Mouse (Mus musculus) midbrain, embryonic 14.5 days (tissue): ENCODE measurements at regions not wholly inside any gene's neighbourhood (a gene's known extent, or its start where the extent isn't known, plus 50 kb on each side); places are given as distances from the start of the nearest gene placed in this dataset.
A peak's percentile ranks its signal among the peaks of the same experiment; 100 is the strongest.
"Not testable (repeated sequence)": the region's sequence is repeated elsewhere in the genome, so short reads cannot be mapped to it uniquely, and the experiment has no call there.

Source experiments
- ATAC-seq: fragments of 200-750 bp; cut with Nextera tagmentation; 2 replicates; pipeline ENCODE4 v1.8.0; 2017; ENCODE audit warnings: moderate number of reproducible peaks, moderate library complexity; ENCODE audit not compliant: low FRiP score, low TSS enrichment
- DNase-seq: peaks from one replicate; pipeline ENCODE4 v3.0.0-alpha.2; 2015
- H3K27ac ChIP-seq: fragments of 300-500 bp; sonication (generic); replicated peaks from 2 replicates; pipeline ENCODE4 v1.5.1; 2014; ENCODE audit warnings: mild to moderate bottlenecking, low read depth, low read length, moderate library complexity
- H3K27me3 ChIP-seq: fragments of 300-500 bp; sonication (generic); 2 replicates; pipeline ENCODE4 v1.6.1; 2014; ENCODE audit warnings: low read length, control low read depth, mixed read lengths; ENCODE audit not compliant: control insufficient read depth, insufficient read depth
- H3K36me3 ChIP-seq: fragments of 300-500 bp; sonication (generic); 2 replicates; pipeline ENCODE4 v1.6.1; 2014; ENCODE audit warnings: low read length, control low read depth; ENCODE audit not compliant: control insufficient read depth, insufficient read depth
- H3K4me1 ChIP-seq: fragments of 300-500 bp; sonication (generic); 2 replicates; pipeline ENCODE4 v1.6.1; 2014; ENCODE audit warnings: mild to moderate bottlenecking, antibody characterized with exemption, low read length, control low read depth; ENCODE audit not compliant: control insufficient read depth, insufficient read depth
- H3K4me2 ChIP-seq: fragments of 300-500 bp; sonication (generic); 2 replicates; pipeline ENCODE4 v1.6.1; 2014; ENCODE audit warnings: mild to moderate bottlenecking, low read length, moderate library complexity
- H3K4me3 ChIP-seq: fragments of 300-500 bp; sonication (generic); replicated peaks from 2 replicates; pipeline ENCODE4 v1.5.1; 2014; ENCODE audit warnings: low read depth, low read length
- H3K9ac ChIP-seq: fragments of 300-500 bp; sonication (generic); replicated peaks from 2 replicates; pipeline ENCODE4 v1.6.1; 2014; ENCODE audit warnings: mild to moderate bottlenecking, low read length, moderate library complexity
- H3K9me3 ChIP-seq: fragments of 300-500 bp; sonication (generic); 2 replicates; pipeline ENCODE4 v1.6.1; 2016; ENCODE audit warnings: low read length, control low read depth, mixed read lengths; ENCODE audit not compliant: control insufficient read depth
- WGBS: fragments of 180-500 bp; shearing (Covaris S2); extraction: QIAGEN DNeasy Blood & Tissue Kit; methylation state at CpG from one replicate; pipeline ENCODE4 v1.1.7; 2014; 5-methylcytosine and 5-hydroxymethylcytosine counted together

DNA sequence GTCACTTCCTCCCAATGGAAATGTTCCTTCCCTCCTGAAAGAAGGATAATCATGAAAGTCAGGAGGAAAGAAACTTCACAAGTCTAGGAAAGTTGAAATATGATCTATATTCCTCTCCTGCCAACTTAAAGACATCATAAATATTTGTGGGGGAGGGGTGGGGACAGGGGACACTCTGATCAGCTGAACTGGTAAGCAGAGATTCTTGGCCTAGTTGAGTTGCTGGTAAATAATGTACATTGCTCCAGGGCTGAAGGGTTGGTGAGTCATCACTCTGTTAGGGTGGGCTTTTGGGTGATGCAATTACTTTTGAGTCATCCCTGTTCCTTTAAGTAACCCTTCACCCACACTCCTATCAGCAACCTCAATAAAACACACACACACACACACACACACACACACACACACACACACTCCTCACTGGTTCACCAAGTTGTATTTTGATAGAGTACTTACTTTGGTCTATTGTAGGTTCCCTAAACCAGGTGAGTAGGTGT, 56.0 kb downstream of the Ccdc71l start:
- Histone ChIP-seq H3K27ac (no peak overlapping the region), H3K36me3 (no peaks in the 10 kb centered on the region), H3K4me2 (no peak overlapping the region), H3K4me1 (no peaks in the 10 kb centered on the region), H3K9me3 (no peaks in the 10 kb centered on the region), H3K9ac (no peak overlapping the region), H3K27me3 (no peaks in the 10 kb centered on the region), H3K4me3 (no peak overlapping the region)
- DNase-seq: no peak
- ATAC-seq: no peak

DNA sequence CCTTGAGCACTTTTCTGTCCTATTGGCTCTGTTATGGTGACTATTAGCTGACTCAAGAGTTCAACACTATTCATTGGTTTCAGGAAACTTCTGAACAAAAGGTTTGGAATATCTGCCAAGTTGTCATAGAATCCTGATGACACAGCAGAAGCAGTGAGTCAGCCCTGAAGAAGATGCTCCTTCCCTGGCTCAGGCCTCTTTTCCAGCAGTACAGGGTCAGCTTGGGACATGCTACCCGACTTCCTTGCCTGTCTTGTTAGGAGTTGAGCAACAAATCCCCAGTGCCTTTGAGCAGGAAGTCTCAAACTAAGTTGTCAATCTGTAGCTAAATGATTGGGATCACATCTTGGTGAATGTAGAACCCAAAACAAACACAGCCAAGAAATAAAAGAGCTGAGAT, 56.6 kb downstream of the Ccdc71l start:
- Histone ChIP-seq H3K4me2 (no peak overlapping the region), H3K36me3 (no peaks in the 10 kb centered on the region), H3K4me3 (no peak overlapping the region), H3K4me1 (no peaks in the 10 kb centered on the region), H3K27me3 (no peaks in the 10 kb centered on the region), H3K9me3 (no peaks in the 10 kb centered on the region), H3K9ac (no peak overlapping the region), H3K27ac (no peak overlapping the region)
- WGBS: 76% methylated on average over 1 of the region's 1 CpGs
- DNase-seq (no peak), ATAC-seq (no peak)

DNA sequence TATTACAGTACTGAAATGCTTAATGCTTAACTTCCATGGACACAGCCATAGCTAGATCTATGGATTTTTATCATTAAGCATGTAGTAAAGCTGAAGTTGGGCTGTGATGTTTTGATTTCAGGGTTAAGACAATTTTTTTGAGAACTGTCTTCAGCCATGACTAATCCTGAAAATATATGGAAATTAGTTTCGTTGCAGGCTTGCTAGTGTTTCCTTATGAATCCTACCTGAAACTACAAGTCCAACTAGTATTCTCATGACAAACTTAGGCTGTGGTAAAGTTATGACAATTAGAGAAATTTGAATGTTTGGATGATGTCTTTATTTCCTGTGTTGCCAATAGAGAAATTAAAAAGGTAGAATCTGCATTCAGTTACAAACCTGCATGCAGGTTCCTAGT, 59.7 kb downstream of the Ccdc71l start:
- Histone ChIP-seq H3K4me3 (no peak overlapping the region), H3K36me3 (no peaks in the 10 kb centered on the region), H3K9ac (no peak overlapping the region), H3K9me3 (no peaks in the 10 kb centered on the region), H3K4me2 (no peak overlapping the region), H3K4me1 (no peaks in the 10 kb centered on the region), H3K27me3 (no peaks in the 10 kb centered on the region), H3K27ac (no peak overlapping the region)
- 77% methylated on average over 1 of the region's 1 CpGs for WGBS
- DNase-seq: no peak
- ATAC-seq: no peak

DNA sequence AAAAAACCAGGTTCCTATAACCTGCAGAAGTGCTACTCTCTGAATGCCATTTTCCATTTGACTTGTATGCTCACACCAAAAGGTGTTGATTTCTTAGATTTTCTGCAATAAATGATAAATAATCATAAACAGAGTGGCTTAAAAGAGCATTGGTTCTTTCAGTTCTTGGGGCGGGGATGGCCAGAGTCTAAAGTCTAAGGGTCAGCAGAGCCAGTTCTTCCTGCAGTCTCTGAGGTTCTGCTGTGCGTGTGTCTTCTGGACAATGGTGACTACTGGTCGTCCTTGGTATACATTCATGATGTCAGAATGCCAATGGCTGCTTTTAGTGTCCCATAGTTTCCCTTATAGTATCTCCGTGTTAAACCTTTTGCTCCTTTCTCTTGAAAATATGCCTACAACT, 66.3 kb downstream of the Ccdc71l start:
- Histone ChIP-seq H3K4me3 (no peak overlapping the region), H3K9ac (no peak overlapping the region), H3K9me3 (no peaks in the 10 kb centered on the region), H3K4me2 (no peak overlapping the region), H3K36me3 (no peaks in the 10 kb centered on the region), H3K27me3 (no peaks in the 10 kb centered on the region), H3K4me1 (no peaks in the 10 kb centered on the region), H3K27ac (no peak overlapping the region)
- no peak for DNase-seq
- ATAC-seq: no peak
- 92% methylated on average over 4 of the region's 4 CpGs for WGBS

DNA sequence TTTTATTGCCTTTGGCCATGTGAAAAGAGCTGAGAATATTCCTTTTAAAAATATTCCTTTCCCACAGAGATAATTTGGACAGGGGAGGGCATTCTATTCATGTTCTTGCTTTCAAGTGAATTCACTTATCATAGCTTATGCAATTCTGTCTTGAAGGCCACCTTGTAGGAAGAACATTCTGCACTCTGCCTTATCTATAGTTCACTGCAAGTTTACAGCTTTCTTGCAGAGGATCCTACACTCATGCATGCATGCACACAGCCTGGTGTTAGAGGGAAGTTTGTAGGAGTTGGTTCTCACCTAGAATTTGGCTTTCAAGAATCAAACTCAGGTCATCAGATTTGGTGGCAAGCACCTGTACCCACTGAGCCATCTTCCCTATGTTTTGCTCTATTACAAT, 67.4 kb downstream of the Ccdc71l start:
- Histone ChIP-seq H3K36me3 (no peaks in the 10 kb centered on the region), H3K27ac (no peak overlapping the region), H3K9ac (no peak overlapping the region), H3K9me3 (no peaks in the 10 kb centered on the region), H3K4me3 (no peak overlapping the region), H3K27me3 (no peaks in the 10 kb centered on the region), H3K4me2 (no peak overlapping the region), H3K4me1 (no peaks in the 10 kb centered on the region)
- ATAC-seq: no peak
- no peak for DNase-seq

DNA sequence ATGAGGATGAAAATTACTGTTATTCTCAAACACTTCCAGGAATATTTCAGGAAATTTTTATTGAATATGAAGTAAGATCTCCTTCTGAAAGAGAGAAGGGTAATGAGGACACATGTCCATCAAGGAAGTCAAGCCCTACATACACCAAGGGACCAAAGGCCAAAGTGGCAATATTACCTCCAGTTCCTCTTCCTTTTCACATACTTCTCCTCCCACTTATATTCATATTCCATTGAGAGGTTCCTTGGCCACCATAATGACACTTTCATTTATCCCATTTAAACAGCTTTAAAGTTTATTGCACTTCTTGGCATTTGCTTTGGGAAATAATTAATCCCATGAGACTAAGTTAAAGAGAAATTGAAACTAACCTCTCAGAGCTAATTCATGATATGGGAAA, 70.9 kb downstream of the Ccdc71l start:
- no peaks in the 10 kb centered on the region for H3K27me3 ChIP-seq
- no peak overlapping the region for H3K9ac ChIP-seq
- no peak for ATAC-seq
- DNase-seq: no peak
- no peaks in the 10 kb centered on the region for H3K9me3 ChIP-seq
- H3K36me3 ChIP-seq: no peaks in the 10 kb centered on the region
- no peak overlapping the region for H3K27ac ChIP-seq
- H3K4me2 ChIP-seq: no peak overlapping the region
- H3K4me3 ChIP-seq: no peak overlapping the region
- H3K4me1 ChIP-seq: no peaks in the 10 kb centered on the region

DNA sequence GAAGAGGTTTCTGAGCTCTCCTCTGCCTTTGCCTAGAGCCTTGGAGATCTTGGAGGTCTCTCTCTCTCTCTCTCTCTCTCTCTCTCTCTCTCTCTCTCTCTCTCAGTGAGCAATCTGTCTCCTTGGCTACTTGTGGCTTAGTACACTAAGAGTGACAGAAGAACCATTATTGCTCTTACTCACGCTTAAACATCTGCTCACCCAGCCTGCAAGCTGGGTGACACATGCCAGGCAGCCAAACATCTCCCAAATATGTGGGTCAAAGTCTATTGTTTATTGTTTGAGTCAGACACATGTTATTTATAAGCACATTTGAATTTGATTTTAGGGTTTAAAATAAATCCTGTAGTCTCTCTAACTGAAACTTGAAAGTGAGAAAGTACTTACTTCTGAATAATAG, 72.7 kb downstream of the Ccdc71l start:
- no peak overlapping the region for H3K4me3 ChIP-seq
- H3K27ac ChIP-seq: no peak overlapping the region
- H3K27me3 ChIP-seq: no peaks in the 10 kb centered on the region
- ATAC-seq: no peak
- no peaks in the 10 kb centered on the region for H3K4me1 ChIP-seq
- WGBS: 72% methylated on average over 1 of the region's 1 CpGs
- H3K4me2 ChIP-seq: no peak overlapping the region
- no peak for DNase-seq
- H3K9ac ChIP-seq: no peak overlapping the region
- H3K36me3 ChIP-seq: no peaks in the 10 kb centered on the region
- no peaks in the 10 kb centered on the region for H3K9me3 ChIP-seq

DNA sequence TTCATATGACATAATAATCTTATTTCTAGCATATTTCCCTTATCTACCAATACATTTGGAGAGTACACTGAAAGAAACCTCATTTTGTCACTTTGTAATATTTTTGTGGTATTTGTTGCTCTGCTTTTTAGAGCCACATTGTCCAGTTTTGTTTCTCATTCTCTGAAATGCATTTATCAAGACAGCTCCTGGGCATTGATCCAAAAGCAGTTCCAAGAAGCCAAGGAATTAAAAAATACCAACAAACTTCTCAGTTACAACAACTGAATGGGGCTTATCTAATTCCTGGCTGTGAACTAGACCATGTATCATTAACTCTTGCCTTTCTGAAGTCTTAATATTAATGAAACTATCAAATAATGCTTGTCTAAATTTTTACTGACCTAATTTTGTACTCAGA, 76.3 kb downstream of the Ccdc71l start:
- H3K27me3 ChIP-seq: no peaks in the 10 kb centered on the region
- H3K4me1 ChIP-seq: no peaks in the 10 kb centered on the region
- ATAC-seq: no peak
- no peaks in the 10 kb centered on the region for H3K36me3 ChIP-seq
- peak; percentile 20 for DNase-seq
- H3K9ac ChIP-seq: no peak overlapping the region
- no peaks in the 10 kb centered on the region for H3K9me3 ChIP-seq
- H3K27ac ChIP-seq: no peak overlapping the region
- H3K4me2 ChIP-seq: no peak overlapping the region
- H3K4me3 ChIP-seq: no peak overlapping the region

DNA sequence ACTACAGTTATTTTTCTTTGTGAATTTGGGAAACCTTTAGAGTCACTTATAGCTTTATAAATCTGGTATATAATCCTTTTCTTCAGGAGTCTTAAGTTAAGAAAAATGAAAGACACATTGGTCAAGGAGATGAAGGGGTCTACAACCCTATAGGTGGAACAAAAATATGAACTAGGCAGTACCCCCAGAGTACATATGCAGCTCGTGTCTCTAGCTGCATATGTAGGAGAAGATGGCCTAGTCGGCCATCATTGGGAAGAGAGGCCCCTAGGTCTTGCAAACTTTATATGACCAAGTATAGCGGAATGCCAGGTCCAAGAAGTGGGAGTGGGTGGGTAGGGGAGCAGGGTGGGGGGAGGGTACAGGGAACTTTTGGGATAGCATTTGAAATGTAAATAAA, 76.7 kb downstream of the Ccdc71l start:
- not testable (repeated sequence) for ATAC-seq, H3K36me3 ChIP-seq, H3K9ac ChIP-seq, H3K27me3 ChIP-seq, H3K27ac ChIP-seq, H3K9me3 ChIP-seq, H3K4me2 ChIP-seq, H3K4me1 ChIP-seq, H3K4me3 ChIP-seq
- DNase-seq: peak; percentile 30
- WGBS: 86% methylated on average over 3 of the region's 3 CpGs
